Mouse (Mus musculus) erythroblast, embryonic 14.5 days (primary cell): Measurements from ENCODE around the gene Tgds. TPM values are rescaled to one million over a fixed set of nuclear protein-coding genes. Genes with fewer than 3 reads are reported as not detected.

Experiments used
- H3K27me3 ChIP-seq: 2 replicates; pipeline ENCODE4 v1.6.1; 2012; ENCODE audit warnings: inconsistent platforms; ENCODE audit not compliant: control insufficient read depth
- H3K36me3 ChIP-seq: 2 replicates; pipeline ENCODE4 v1.6.1; 2012; ENCODE audit warnings: mild to moderate bottlenecking, inconsistent platforms; ENCODE audit not compliant: control insufficient read depth
- H3K4me1 ChIP-seq: 2 replicates; pipeline ENCODE4 v1.6.1; 2012; ENCODE audit warnings: inconsistent platforms; ENCODE audit not compliant: control insufficient read depth
- H3K4me3 ChIP-seq: replicated peaks from 2 replicates; pipeline ENCODE3; 2012; ENCODE audit warnings: moderate library complexity, mild to moderate bottlenecking, inconsistent platforms
- H3K9me3 ChIP-seq: 2 replicates; pipeline ENCODE4 v1.6.1; 2012; ENCODE audit warnings: low read length, inconsistent platforms, mixed read lengths; ENCODE audit not compliant: control insufficient read depth
- GATA1 ChIP-seq: IDR thresholded peaks from 2 replicates; pipeline ENCODE4 v1.6.1; 2012; ENCODE audit warnings: low read length, inconsistent platforms, mixed read lengths
- TAL1 ChIP-seq: IDR thresholded peaks from 3 replicates; pipeline ENCODE4 v1.6.1; 2012; ENCODE audit warnings: low read length, inconsistent platforms, mixed read lengths
- polyA plus RNA-seq: library from polyadenylated mRNA; stranded (reverse); fragments of >175 nt; gene quantifications from 2 replicates; pipeline ENCODE4 v1.2.3, GENCODE M21; 2012

Tgds gene
- polyA plus RNA-seq, 1 experiment: not detected

DNA sequence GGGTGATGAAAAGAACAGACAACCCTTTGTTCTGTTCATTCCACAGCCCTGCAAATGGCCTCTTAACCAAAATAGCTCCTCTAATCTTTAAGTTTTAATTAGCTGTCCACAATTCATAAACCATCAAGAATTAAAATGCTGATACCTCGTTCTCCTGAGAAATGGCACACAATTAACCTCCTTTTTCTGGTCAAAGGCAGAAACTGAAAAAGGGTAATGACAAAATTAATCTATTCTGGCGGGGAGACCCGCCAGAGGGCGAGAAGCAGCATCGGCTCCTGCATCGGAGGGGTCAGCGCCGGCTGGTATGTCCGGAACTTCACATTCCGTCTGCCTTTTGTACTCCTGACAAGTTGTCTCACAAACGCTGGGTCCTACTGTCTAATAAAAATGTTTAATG is 51.9 kb downstream of the Tgds start:
- Histone ChIP-seq H3K4me1 (no peaks in the 10 kb centered on the region), H3K27me3 (no peaks in the 10 kb centered on the region), H3K36me3 (no peaks in the 10 kb centered on the region), H3K9me3 (no peaks in the 10 kb centered on the region), H3K4me3 (no peak overlapping the region)
- TF ChIP-seq TAL1 (no peak), GATA1 (no peak)

- TF ChIP-seq GATA1: no peak
- TF ChIP-seq TAL1: no peak
- Histone ChIP-seq H3K36me3 (no peaks in the 10 kb centered on the region), H3K4me3 (no peak overlapping the region)
Measured at GRCm38 (mm10) chr14:118070100-118070499, 62.5 kb downstream of the Tgds start.

DNA sequence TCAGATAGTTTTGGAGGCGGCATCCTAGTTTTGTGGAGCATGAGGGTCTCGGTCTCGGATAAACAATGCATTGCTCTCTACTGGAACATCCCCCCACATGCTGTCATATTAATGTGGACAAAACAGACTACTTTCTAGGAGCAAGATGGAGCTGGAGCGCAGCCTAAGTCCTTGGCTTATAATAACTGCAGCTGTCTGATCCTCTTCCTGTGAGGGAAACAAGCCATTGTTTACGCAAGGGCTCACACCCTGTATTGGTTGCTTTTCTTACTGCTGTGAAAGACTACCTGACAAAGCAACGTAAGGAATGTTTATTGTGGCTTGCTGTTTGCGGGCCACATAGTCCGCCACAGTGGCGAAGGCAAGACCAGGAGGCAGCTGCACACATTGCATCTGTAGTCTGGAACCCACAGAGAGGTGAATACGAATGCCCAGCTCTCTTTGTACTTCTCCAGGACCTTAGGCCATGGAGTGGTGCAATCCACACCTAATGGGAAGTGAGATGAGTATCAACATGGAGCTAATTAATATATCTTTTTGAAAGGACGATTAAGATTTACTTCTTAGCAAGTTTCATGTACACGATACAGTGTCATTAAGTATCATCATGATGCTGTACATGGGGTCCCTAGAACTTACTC is 63.0 kb downstream of the Tgds start:
- TF ChIP-seq GATA1 (no peak), TAL1 (no peak)
- H3K4me1 ChIP-seq: no peaks in the 10 kb centered on the region
- H3K36me3 ChIP-seq: no peaks in the 10 kb centered on the region
- no peaks in the 10 kb centered on the region for H3K27me3 ChIP-seq
- H3K9me3 ChIP-seq: no peaks in the 10 kb centered on the region
- H3K4me3 ChIP-seq: no peak overlapping the region

More at GRCm38 (mm10) chr14:118070100-118070499, 62.5 kb downstream of the Tgds start:
- Histone ChIP-seq H3K27me3 (no peaks in the 10 kb centered on the region), H3K4me1 (no peaks in the 10 kb centered on the region), H3K9me3 (no peaks in the 10 kb centered on the region)

Other genes with a start within 250 kb of the Tgds start
- gene Dct, start 80.5 kb downstream of the Tgds start, polyA plus RNA-seq: 0.02 TPM in 1 of 2 replicates, not detected in the other
- gene Gpr180, start 4.4 kb upstream of the Tgds start, polyA plus RNA-seq: 0.04 and 0.07 TPM in 2 replicates
- gene Sox21, start 104.3 kb upstream of the Tgds start, polyA plus RNA-seq: 0.01 TPM in 1 of 2 replicates, not detected in the other
- not detected in 2 replicates for gene Gm9376, start 134.2 kb upstream of the Tgds start, polyA plus RNA-seq